ENCODE assay signal across 24 mouse cellular contexts in genomic region chr14:79893241-79893640, GRCm38 (mm10).
"Had no signal": no experiment of that assay in that cellular context is flagged by ENCODE, and none has a peak within 500 bp of the region (broad histone marks: within the 10 kb centered on the region; RNA-seq: fewer than 3 reads in every experiment).

No protein-coding gene starts in this region.

- H3K9ac ChIP-seq: heart, embryonic 13.5 days; heart, embryonic 15.5 days; kidney, embryonic 15.5 days; limb, embryonic 13.5 days; limb, embryonic 15.5 days had no signal

- DNase-seq: gastrocnemius, postnatal 14 days; gastrocnemius, postnatal 36 days; heart, adult 11 months; heart, adult 2 months; heart, postnatal 14 days; heart, postnatal 36 days; kidney, adult 11 months; kidney, adult 2 months; kidney, adult 9 months; kidney, postnatal 14 days; kidney, postnatal 36 days; layer of hippocampus, adult 9-11 months; layer of hippocampus, postnatal 36 days; left cerebral cortex, postnatal 4 days had no signal

- H3K36me3 ChIP-seq: heart, embryonic 13.5 days; heart, embryonic 15.5 days; kidney, embryonic 15.5 days; limb, embryonic 13.5 days; limb, embryonic 15.5 days had no signal

- H3K4me2 ChIP-seq: heart, embryonic 11.5 days; heart, embryonic 13.5 days; heart, embryonic 15.5 days; kidney, embryonic 15.5 days; limb, embryonic 13.5 days; limb, embryonic 15.5 days had no signal

- ATAC-seq: forebrain, embryonic 16.5 days; hindbrain, postnatal 0 days; intestine, embryonic 16.5 days had no signal

- H3K27ac ChIP-seq: heart, adult 2 months; heart, embryonic 13.5 days; heart, embryonic 15.5 days; hindbrain, postnatal 0 days; kidney, embryonic 15.5 days; kidney, postnatal 0 days; limb, embryonic 13.5 days; limb, embryonic 15.5 days had no signal

- H3K9me3 ChIP-seq: heart, embryonic 13.5 days; heart, embryonic 15.5 days; kidney, embryonic 15.5 days; limb, embryonic 13.5 days; limb, embryonic 15.5 days had no signal

- H3K27me3 ChIP-seq: heart, embryonic 13.5 days; heart, embryonic 15.5 days; kidney, embryonic 15.5 days; limb, embryonic 13.5 days; limb, embryonic 15.5 days had no signal

- H3K4me3 ChIP-seq: heart, adult 2 months; heart, embryonic 13.5 days; heart, embryonic 15.5 days; kidney, embryonic 15.5 days; limb, embryonic 13.5 days; limb, embryonic 15.5 days had no signal
